Mouse (Mus musculus) macrophage (primary cell): Measurements from ENCODE around the gene Vwc2. TPM values are rescaled to one million over a fixed set of nuclear protein-coding genes. Genes with fewer than 3 reads are reported as not detected.

ENCODE experiments used
- H3K27ac ChIP-seq: fragments of 350-480 bp; formaldehyde crosslinking; 2 replicates; pipeline ENCODE4 v1.9.0; 2021
- H3K36me3 ChIP-seq: fragments of 350-480 bp; formaldehyde crosslinking; 2 replicates; pipeline ENCODE4 v1.9.0; 2021; ENCODE audit errors: inconsistent target
- H3K4me3 ChIP-seq: fragments of 350-480 bp; formaldehyde crosslinking; 2 replicates; pipeline ENCODE4 v1.9.0; 2021; ENCODE audit errors: inconsistent target
- H3K79me2 ChIP-seq: fragments of 350-480 bp; formaldehyde crosslinking; 2 replicates; pipeline ENCODE4 v1.9.0; 2021; ENCODE audit errors: inconsistent target
- WGBS: methylation state at CpG from one replicate; pipeline ENCODE4 v1.1.7; 2026; ENCODE audit warnings: inconsistent platforms; ENCODE audit not compliant: missing documents; 5-methylcytosine and 5-hydroxymethylcytosine counted together
- polyA plus RNA-seq: library from polyadenylated mRNA; stranded (reverse); fragments of 250-400 nt; gene quantifications from 3 replicates; pipeline ENCODE4 v1.2.4, GENCODE M21; 2018; ENCODE audit warnings: inconsistent platforms

Gene Vwc2
- polyA plus RNA-seq, 1 experiment from 2014 or later = not detected

DNA sequence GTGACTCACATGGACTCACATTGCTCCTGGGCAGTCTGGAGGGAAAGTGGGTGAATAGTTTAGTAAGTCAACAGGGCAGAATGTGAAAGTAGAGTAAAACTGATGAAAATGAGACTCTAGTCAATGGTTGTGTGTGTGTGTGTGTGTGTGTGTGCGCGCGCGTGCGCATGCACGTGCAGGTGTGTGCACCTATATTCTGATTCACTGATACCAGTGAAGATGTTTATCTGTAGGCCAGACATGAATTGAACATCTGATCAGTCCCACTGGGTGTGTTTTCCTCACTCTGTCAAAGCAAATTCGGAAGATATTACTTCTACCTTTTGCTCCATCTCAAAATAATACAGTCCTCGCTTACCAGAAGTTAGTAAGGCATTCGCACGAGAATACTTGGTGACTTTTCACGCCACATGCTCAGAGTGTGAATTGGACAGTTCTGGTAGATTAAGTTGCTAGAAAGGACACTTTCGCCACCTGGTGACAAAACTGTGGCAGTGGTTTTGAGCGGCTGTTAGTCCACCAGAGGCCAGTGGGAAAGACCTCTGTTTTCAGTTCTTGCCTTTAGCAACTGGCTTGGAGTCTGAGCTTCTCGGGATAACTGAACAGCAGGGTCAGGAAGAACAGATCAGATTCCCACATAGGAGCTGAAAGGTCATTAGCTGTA, 17.5 kb downstream of the Vwc2 start:
- WGBS = 59% methylated on average over 12 of the region's 14 CpGs
- no peaks in the 10 kb centered on the region for H3K36me3 ChIP-seq
- H3K4me3 ChIP-seq = no peak overlapping the region
- H3K27ac ChIP-seq = no peak overlapping the region
- H3K79me2 ChIP-seq = no peaks in the 10 kb centered on the region

DNA sequence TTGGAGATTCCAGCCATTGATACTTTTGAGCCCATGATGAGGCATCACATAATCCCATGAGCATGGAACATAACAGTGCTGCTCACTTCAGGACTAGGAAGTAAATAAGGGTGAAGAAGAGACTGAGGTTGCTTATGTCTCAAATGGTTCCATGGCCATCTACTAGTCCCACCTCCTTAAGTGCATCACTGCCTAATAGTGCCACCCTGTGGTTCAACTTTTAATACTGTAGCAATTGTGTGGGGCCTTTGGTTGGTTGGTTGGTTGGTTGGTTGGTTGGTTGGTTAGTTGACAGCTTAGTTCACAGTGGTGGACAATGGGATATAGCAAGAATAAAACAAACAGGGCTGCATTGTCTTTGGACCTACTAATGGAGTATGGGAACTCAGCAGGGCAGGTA, 26.6 kb downstream of the Vwc2 start:
- H3K36me3 ChIP-seq = no peaks in the 10 kb centered on the region
- no peak overlapping the region for H3K4me3 ChIP-seq
- no peak overlapping the region for H3K27ac ChIP-seq
- H3K79me2 ChIP-seq = no peaks in the 10 kb centered on the region

DNA sequence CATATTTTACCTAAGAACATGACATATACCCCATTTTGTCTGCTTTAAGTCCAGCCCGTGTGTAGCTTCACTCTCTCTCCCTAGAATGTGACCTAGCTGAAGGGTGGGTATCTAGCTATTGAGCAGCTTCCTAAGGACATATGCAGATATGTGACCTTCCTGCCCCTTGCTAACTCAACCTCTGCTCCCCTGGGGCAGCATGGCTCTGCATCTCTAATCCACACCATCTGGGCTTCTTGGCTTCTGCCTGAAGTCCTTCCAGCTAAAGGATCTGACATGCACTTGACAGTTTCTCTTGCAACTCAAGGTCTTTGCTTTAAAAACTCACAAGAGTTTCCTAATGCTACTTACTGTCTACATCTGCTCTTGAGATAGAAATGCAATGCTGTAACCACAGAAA, 38.7 kb downstream of the Vwc2 start:
- 85% methylated on average over 1 of the region's 1 CpGs for WGBS
- no peaks in the 10 kb centered on the region for H3K79me2 ChIP-seq
- no peak overlapping the region for H3K4me3 ChIP-seq
- no peak overlapping the region for H3K27ac ChIP-seq
- no peaks in the 10 kb centered on the region for H3K36me3 ChIP-seq

DNA sequence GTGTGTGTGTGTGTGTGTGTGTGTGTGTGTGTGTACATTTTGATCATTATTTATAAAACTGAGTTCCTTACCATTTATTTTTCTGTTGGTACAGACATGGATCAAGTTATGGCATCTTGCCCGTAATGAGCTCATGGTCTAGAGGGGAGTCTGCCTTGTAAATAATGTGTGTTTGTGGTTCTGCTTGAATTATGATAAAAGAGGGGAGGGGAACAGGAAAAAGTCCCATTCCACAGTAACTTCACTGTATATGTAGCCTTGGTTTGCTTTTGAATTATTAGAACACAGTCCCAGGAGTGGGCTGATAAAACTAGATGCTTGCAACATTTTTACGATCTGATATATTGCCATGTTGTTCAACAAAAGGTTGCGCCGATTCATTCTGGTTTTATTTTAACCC, 57.4 kb downstream of the Vwc2 start:
- no peak overlapping the region for H3K27ac ChIP-seq
- no peak overlapping the region for H3K4me3 ChIP-seq
- H3K36me3 ChIP-seq = no peaks in the 10 kb centered on the region
- 90% methylated on average over 4 of the region's 4 CpGs for WGBS
- H3K79me2 ChIP-seq = no peaks in the 10 kb centered on the region

DNA sequence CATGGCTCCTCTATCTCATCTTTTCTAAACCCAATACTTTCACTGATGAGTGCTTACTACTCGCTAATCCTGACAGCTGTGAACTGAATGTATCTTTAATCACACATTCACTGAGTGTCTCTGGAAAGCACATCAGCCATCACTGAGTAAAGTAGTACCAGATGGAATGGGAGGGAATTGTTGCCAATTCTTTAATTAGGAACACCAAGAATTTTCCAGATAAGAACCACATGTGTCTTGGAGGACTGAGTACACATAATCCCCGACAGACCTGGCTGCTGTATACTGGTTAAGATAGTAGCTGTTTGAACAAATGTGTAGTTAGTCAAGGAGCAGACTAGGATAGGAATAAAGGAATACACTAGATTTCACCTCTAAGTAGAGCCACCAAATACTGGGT, 61.2 kb downstream of the Vwc2 start:
- Histone ChIP-seq H3K79me2 (no peaks in the 10 kb centered on the region), H3K4me3 (no peak overlapping the region), H3K27ac (no peak overlapping the region), H3K36me3 (no peaks in the 10 kb centered on the region)
- WGBS = 95% methylated on average over 2 of the region's 2 CpGs

DNA sequence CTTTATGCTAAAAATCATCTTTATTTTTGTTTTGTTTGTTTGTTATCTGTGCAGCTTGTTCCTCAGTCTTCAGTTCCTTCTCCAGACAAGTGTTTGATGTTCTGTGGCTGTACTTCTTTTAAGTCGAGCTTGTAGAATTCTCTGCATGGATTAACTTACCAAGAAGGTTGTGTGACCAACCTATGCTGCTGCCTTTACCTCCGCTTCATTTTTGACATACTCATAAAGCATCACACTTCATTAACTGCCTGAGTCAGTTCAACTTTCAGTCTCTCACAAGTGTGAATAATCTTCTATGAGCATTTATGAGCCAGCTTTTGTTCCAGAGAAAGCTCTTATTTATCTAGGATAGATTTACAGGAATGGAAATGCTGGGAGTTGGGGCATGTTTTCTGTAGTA, 68.7 kb downstream of the Vwc2 start:
- Histone ChIP-seq H3K79me2 (no peaks in the 10 kb centered on the region), H3K4me3 (no peak overlapping the region), H3K36me3 (no peaks in the 10 kb centered on the region), H3K27ac (no peak overlapping the region)
- WGBS = 85% methylated on average over 2 of the region's 2 CpGs

DNA sequence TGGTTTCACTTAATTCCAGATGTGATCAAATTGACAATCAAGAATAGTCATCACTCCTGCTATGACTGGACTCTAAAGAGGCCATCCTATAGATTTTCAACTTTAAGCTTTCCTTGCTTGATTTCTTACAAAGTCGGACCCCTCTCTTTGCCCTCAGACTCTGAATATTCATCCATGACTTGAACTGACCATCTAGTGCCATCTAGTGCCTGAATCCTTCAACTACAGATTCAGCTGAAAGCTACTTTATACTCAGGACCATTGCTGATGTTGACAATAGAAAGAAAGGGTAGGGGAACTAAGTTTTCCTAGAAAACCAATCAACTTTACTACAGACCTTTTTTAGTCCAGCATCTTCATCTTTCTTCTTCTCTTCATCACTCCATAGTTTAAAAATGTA, 109.1 kb downstream of the Vwc2 start:
- 6% methylated on average over 1 of the region's 1 CpGs for WGBS
- Histone ChIP-seq H3K27ac (no peak overlapping the region), H3K36me3 (no peaks in the 10 kb centered on the region), H3K4me3 (no peak overlapping the region), H3K79me2 (no peaks in the 10 kb centered on the region)

- H3K4me3 ChIP-seq = no peak overlapping the region
- H3K27ac ChIP-seq = no peak overlapping the region
- no peaks in the 10 kb centered on the region for H3K36me3 ChIP-seq
- no peaks in the 10 kb centered on the region for H3K79me2 ChIP-seq
- WGBS = 100% methylated on average over 1 of the region's 1 CpGs
Measured at GRCm38 (mm10) chr11:11239346-11239745, 125.3 kb downstream of the Vwc2 start.

DNA sequence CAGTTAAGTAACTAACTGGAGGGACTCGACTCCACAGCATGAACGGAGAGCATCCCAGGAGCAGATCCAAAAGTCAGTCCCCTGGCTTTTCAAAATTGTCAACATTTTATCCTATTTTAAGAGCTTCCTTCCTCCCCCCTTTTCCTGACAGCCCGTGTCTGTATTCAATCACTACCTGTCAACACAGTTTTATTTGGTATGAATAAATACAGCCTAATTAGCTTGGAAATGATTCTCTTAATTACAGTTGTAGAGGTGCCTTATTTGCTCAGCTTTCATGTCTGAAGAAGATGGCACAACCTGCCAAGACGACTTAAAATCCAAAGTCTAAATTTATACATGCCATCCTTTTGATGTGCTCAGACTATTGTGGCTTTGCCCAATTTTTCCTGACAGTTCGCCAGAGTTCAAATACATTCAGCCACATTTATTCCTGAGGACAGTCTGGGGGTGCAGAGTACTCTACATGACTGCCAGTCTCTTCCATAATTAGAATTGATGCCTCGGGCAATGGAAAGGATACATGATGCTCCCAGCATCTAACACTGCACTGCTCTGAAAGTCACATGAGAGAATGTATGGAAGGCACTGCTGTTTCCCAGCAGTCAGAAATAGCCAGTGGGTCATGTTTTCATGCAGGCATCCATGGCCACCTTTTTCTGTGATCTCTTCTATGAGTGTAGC, 128.8 kb downstream of the Vwc2 start:
- no peak overlapping the region for H3K27ac ChIP-seq
- WGBS = 74% methylated on average over 6 of the region's 6 CpGs
- H3K79me2 ChIP-seq = no peaks in the 10 kb centered on the region
- no peak overlapping the region for H3K4me3 ChIP-seq
- no peaks in the 10 kb centered on the region for H3K36me3 ChIP-seq

DNA sequence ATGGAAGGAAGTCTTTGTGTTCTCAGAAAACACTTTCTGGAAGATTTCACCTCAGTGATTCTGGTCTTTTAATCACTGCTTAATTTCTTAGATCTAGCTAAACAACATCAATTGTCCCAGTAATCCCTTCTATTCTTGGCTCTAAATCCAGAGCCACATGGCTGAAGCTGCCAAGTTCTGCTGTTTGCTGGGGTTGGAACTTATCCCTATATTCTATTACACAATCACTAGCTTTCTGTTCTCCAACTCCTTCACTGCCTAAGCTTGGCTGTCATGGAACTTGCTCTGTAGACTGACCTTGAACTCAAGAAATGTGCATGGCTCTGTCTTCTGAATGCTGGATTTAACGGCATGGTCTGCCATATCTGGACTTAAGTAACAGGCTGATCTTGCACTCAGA, 143.3 kb downstream of the Vwc2 start:
- 83% methylated on average over 1 of the region's 1 CpGs for WGBS
- H3K36me3 ChIP-seq = no peaks in the 10 kb centered on the region
- no peak overlapping the region for H3K27ac ChIP-seq
- H3K79me2 ChIP-seq = no peaks in the 10 kb centered on the region
- H3K4me3 ChIP-seq = no peak overlapping the region

DNA sequence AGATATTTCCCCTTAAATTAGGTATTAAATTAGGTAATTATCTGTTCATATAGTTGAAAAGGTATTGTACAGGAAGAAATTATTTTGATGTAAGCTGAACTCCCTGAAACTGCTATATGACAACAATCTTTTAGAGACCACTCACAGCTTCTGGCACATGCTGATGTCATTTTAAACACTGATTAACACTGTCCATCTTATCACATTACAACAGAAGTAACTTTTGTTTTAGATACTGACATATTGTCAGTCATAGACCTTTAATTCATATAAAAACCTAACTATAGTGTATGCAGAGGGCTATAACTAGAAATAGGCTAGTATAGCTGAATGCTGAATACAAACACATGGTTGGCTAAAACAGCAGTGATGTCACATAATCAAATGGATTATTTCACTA, 166.1 kb downstream of the Vwc2 start:
- no peaks in the 10 kb centered on the region for H3K36me3 ChIP-seq
- H3K27ac ChIP-seq = no peak overlapping the region
- H3K4me3 ChIP-seq = no peak overlapping the region
- no peaks in the 10 kb centered on the region for H3K79me2 ChIP-seq

- H3K79me2 ChIP-seq = no peaks in the 10 kb centered on the region
- H3K27ac ChIP-seq = no peak overlapping the region
- no peak overlapping the region for H3K4me3 ChIP-seq
- H3K36me3 ChIP-seq = no peaks in the 10 kb centered on the region
- 94% methylated on average over 3 of the region's 3 CpGs for WGBS
Measured at GRCm38 (mm10) chr11:11283512-11283911, 169.5 kb downstream of the Vwc2 start.
